Mouse (Mus musculus): ENCODE results near the gene March6. TPM values are rescaled to one million over a fixed set of nuclear protein-coding genes. Genes with fewer than 3 reads are reported as not detected.

The March6 gene
- polyA plus RNA-seq, 1 experiment from 2014 or later: 21.7 TPM

DNA sequence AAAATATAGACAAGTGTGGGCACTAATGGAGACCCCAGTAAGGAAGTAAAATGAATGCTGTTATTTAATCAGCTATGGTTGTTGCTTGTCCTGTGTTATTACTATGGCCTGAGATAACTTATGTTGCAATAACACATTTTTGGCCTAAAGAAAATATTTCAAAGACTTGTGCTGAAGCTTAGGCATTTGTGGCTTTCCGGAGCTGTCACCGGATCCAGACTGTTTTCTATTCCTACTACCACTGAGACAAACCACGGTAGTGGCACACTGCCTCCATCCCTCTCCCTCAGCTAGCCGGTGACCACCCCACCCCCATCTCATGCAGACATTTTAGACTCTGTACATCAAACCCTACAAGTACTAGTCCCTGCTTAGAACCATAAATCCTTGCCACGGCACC is 62.0 kb downstream of the March6 start:
- Histone ChIP-seq H3K27me3 (replicated peaks; ENCODE audit: control insufficient read depth, insufficient read depth, low read length) (no peaks in the 10 kb centered on the region), H3K9ac (ENCODE audit: low read depth, low read length) (no peak overlapping the region), H3K4me3 (ENCODE audit: low read length) (no peak overlapping the region), H3K9me3 (ENCODE audit: control insufficient read depth, low read length) (no peaks in the 10 kb centered on the region), H3K4me1 (ENCODE audit: control insufficient read depth, insufficient read depth, low read length) (no peaks in the 10 kb centered on the region), H3K4me2 (ENCODE audit: low read depth, low read length) (no peak overlapping the region), H3K36me3 (ENCODE audit: control insufficient read depth, insufficient read depth, low read length) (peaks cover 10% of the 10 kb centered on the region), H3K27ac (ENCODE audit: low read length) (no peak overlapping the region)
- WGBS: 90% methylated on average over 5 of the region's 5 CpGs
- ATAC-seq: no peak

DNA sequence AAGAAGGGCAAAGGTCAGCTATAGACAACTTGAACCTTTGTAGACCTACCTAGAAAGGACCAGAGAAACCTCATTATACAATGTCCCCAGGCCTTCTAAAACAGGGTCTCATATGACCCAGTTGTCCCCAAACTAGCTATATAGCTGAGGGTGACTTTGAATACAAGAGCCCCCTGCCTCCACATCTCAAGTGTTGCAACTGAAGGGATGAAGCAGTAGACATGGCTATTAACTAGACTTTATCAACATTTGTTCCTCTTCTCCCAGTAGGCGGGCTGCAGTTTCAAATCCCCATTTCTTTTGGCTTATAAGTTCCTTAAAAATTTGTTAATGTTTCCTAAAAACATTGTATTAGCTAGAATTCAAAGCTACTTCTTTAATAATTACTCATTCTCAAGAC is 64.1 kb downstream of the March6 start:
- Histone ChIP-seq H3K9me3 (ENCODE audit: control insufficient read depth, low read length) (no peaks in the 10 kb centered on the region), H3K27ac (ENCODE audit: low read length) (no peak overlapping the region), H3K4me2 (ENCODE audit: low read depth, low read length) (no peak overlapping the region), H3K9ac (ENCODE audit: low read depth, low read length) (no peak overlapping the region), H3K27me3 (replicated peaks; ENCODE audit: control insufficient read depth, insufficient read depth, low read length) (no peaks in the 10 kb centered on the region), H3K36me3 (ENCODE audit: control insufficient read depth, insufficient read depth, low read length) (peaks cover 22% of the 10 kb centered on the region), H3K4me3 (ENCODE audit: low read length) (no peak overlapping the region), H3K4me1 (ENCODE audit: control insufficient read depth, insufficient read depth, low read length) (no peaks in the 10 kb centered on the region)
- WGBS: 91% methylated on average over 1 of the region's 1 CpGs
- no peak for ATAC-seq

DNA sequence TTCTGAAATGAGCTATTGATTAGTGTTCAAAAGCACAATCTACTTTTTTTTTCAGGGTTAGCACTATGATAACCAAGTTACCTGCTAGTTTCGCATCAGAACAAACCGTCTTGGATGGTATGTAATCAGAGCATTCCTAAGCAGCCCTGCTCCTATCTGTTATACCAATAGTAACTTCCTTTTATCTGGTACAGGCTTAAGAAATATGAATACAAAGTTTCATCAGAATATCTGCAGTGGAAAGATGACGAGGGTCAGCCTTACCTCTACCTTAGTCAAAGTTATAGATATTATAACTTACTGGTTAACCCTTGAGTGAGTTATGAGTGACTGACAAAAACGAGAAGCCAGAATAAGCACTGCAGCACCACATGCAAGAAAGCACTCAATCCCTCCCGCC is 64.6 kb downstream of the March6 start:
- Histone ChIP-seq H3K36me3 (ENCODE audit: control insufficient read depth, insufficient read depth, low read length) (peaks cover 22% of the 10 kb centered on the region), H3K9ac (ENCODE audit: low read depth, low read length) (no peak overlapping the region), H3K4me3 (ENCODE audit: low read length) (no peak overlapping the region), H3K27me3 (replicated peaks; ENCODE audit: control insufficient read depth, insufficient read depth, low read length) (no peaks in the 10 kb centered on the region), H3K4me1 (ENCODE audit: control insufficient read depth, insufficient read depth, low read length) (no peaks in the 10 kb centered on the region), H3K4me2 (ENCODE audit: low read depth, low read length) (no peak overlapping the region), H3K27ac (ENCODE audit: low read length) (no peak overlapping the region), H3K9me3 (ENCODE audit: control insufficient read depth, low read length) (no peaks in the 10 kb centered on the region)
- WGBS: 95% methylated on average over 5 of the region's 5 CpGs
- no peak for ATAC-seq

DNA sequence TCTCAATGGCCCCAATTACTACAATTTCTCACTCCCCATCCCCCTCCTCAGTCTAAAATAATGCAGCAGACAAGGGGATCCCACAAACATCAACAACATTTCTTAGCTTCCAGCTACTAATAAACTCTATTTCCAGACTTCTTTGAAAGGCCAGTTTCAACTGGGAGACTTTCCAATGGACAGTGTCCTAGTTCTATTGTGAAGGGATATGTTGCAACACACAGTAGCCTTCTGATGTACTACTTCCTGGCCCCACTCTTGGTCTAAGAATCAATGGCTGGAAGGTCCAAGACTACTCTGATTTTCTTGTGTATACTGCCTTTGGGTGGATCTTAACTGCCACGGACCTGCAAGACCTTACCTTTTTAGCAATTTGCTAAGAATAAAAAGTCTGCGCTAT is 65.0 kb downstream of the March6 start:
- Histone ChIP-seq H3K4me2 (ENCODE audit: low read depth, low read length) (no peak overlapping the region), H3K9me3 (ENCODE audit: control insufficient read depth, low read length) (no peaks in the 10 kb centered on the region), H3K27me3 (replicated peaks; ENCODE audit: control insufficient read depth, insufficient read depth, low read length) (no peaks in the 10 kb centered on the region), H3K9ac (ENCODE audit: low read depth, low read length) (no peak overlapping the region), H3K27ac (ENCODE audit: low read length) (no peak overlapping the region), H3K4me3 (ENCODE audit: low read length) (no peak overlapping the region), H3K36me3 (ENCODE audit: control insufficient read depth, insufficient read depth, low read length) (peaks cover 22% of the 10 kb centered on the region), H3K4me1 (ENCODE audit: control insufficient read depth, insufficient read depth, low read length) (no peaks in the 10 kb centered on the region)
- no peak for ATAC-seq
- WGBS: 93% methylated on average over 2 of the region's 2 CpGs

DNA sequence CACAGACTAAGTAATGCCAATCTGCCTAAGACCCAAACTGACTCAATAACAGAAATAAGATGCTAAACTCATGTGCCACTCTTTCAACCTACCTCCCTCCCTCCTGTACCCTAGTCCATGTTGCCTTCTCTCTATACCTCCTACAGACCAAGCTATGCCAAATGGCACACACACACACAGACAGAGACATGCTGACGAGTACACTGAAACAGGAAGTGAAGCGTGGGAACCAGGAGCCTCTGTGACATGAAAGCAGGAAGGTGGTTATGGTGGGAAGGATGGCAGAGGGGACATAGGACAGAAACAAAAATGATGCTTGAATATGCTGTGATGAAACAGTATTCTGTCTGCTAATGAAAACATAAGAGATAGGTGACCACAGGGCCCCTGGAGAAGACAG is 70.3 kb downstream of the March6 start:
- H3K27ac ChIP-seq (ENCODE audit: low read length): no peak overlapping the region
- H3K4me2 ChIP-seq (ENCODE audit: low read depth, low read length): no peak overlapping the region
- no peak overlapping the region for H3K4me3 ChIP-seq (ENCODE audit: low read length)
- H3K4me1 ChIP-seq (ENCODE audit: control insufficient read depth, insufficient read depth, low read length): no peaks in the 10 kb centered on the region
- ATAC-seq: no peak
- H3K36me3 ChIP-seq (ENCODE audit: control insufficient read depth, insufficient read depth, low read length): peaks cover 22% of the 10 kb centered on the region; the same call in 1 of the 2 replicates
- H3K9ac ChIP-seq (ENCODE audit: low read depth, low read length): no peak overlapping the region
- no peaks in the 10 kb centered on the region for H3K9me3 ChIP-seq (ENCODE audit: control insufficient read depth, low read length)
- WGBS: 76% methylated on average over 2 of the region's 2 CpGs
- H3K27me3 ChIP-seq (replicated peaks; ENCODE audit: control insufficient read depth, insufficient read depth, low read length): no peaks in the 10 kb centered on the region

GRCm38 (mm10) chr15:31458081-31458480 is 72.8 kb downstream of the March6 start:
- Histone ChIP-seq H3K27ac (ENCODE audit: low read length) (no peak overlapping the region), H3K4me2 (ENCODE audit: low read depth, low read length) (no peak overlapping the region), H3K9me3 (ENCODE audit: control insufficient read depth, low read length) (no peaks in the 10 kb centered on the region), H3K36me3 (ENCODE audit: control insufficient read depth, insufficient read depth, low read length) (peaks cover 11% of the 10 kb centered on the region; the same call in 1 of the 2 replicates), H3K4me3 (ENCODE audit: low read length) (no peak overlapping the region), H3K27me3 (replicated peaks; ENCODE audit: control insufficient read depth, insufficient read depth, low read length) (no peaks in the 10 kb centered on the region), H3K9ac (ENCODE audit: low read depth, low read length) (no peak overlapping the region), H3K4me1 (ENCODE audit: control insufficient read depth, insufficient read depth, low read length) (peaks cover 5% of the 10 kb centered on the region; the same call in 1 of the 2 replicates)
- 90% methylated on average over 7 of the region's 7 CpGs for WGBS
- no peak for ATAC-seq

DNA sequence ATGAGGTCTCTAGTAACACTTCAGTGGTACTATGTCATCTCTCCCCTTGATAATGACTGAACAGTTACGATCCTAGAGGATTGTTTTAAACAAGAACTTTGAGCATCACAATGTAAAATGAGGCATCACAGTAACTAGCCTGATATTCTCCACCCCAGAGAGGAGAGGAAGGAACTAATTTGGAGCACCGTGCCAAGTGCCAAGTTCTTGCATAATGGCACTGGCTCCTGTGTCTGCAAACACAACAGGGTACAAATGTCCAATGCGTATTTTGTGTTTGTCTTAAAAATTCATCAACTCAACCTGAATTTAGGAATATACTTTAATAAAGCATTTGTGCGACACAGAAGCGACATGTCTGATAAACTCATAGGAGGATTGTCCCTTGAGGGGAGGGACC is 74.5 kb downstream of the March6 start:
- peaks cover 4% of the 10 kb centered on the region; the same call in 1 of the 2 replicates for H3K36me3 ChIP-seq (ENCODE audit: control insufficient read depth, insufficient read depth, low read length)
- no peak overlapping the region for H3K27ac ChIP-seq (ENCODE audit: low read length)
- no peak overlapping the region for H3K4me3 ChIP-seq (ENCODE audit: low read length)
- ATAC-seq: no peak
- no peaks in the 10 kb centered on the region for H3K27me3 ChIP-seq (replicated peaks; ENCODE audit: control insufficient read depth, insufficient read depth, low read length)
- H3K4me1 ChIP-seq (ENCODE audit: control insufficient read depth, insufficient read depth, low read length): peaks cover 5% of the 10 kb centered on the region; the same call in 1 of the 2 replicates
- no peak overlapping the region for H3K4me2 ChIP-seq (ENCODE audit: low read depth, low read length)
- H3K9ac ChIP-seq (ENCODE audit: low read depth, low read length): no peak overlapping the region
- 89% methylated on average over 5 of the region's 5 CpGs for WGBS
- H3K9me3 ChIP-seq (ENCODE audit: control insufficient read depth, low read length): no peaks in the 10 kb centered on the region

GRCm38 (mm10) chr15:31454861-31455295 is 76.0 kb downstream of the March6 start:
- Histone ChIP-seq H3K27me3 (replicated peaks; ENCODE audit: control insufficient read depth, insufficient read depth, low read length) (no peaks in the 10 kb centered on the region), H3K9ac (ENCODE audit: low read depth, low read length) (no peak overlapping the region), H3K4me2 (ENCODE audit: low read depth, low read length) (no peak overlapping the region), H3K4me1 (ENCODE audit: control insufficient read depth, insufficient read depth, low read length) (peaks cover 5% of the 10 kb centered on the region; the same call in 1 of the 2 replicates), H3K9me3 (ENCODE audit: control insufficient read depth, low read length) (no peaks in the 10 kb centered on the region), H3K27ac (ENCODE audit: low read length) (no peak overlapping the region), H3K36me3 (ENCODE audit: control insufficient read depth, insufficient read depth, low read length) (peaks cover 4% of the 10 kb centered on the region; the same call in 1 of the 2 replicates), H3K4me3 (ENCODE audit: low read length) (no peak overlapping the region)
- WGBS: 77% methylated on average over 7 of the region's 7 CpGs
- ATAC-seq: no peak

- H3K4me3 ChIP-seq (ENCODE audit: low read length): no peak overlapping the region; the same call in 1 of the 2 replicates
- no peak overlapping the region for H3K27ac ChIP-seq (ENCODE audit: low read length)
- H3K9ac ChIP-seq (ENCODE audit: low read depth, low read length): peak overlapping the region; percentile 74; the same call in 1 of the 2 replicates
- peaks cover 5% of the 10 kb centered on the region; the same call in 1 of the 2 replicates for H3K4me1 ChIP-seq (ENCODE audit: control insufficient read depth, insufficient read depth, low read length)
- H3K4me2 ChIP-seq (ENCODE audit: low read depth, low read length): peak overlapping the region; percentile 86; the same call in 1 of the 2 replicates
- no peaks in the 10 kb centered on the region for H3K27me3 ChIP-seq (replicated peaks; ENCODE audit: control insufficient read depth, insufficient read depth, low read length)
- ATAC-seq: no peak
- WGBS: 51% methylated on average over 10 of the region's 10 CpGs
- no peaks in the 10 kb centered on the region for H3K9me3 ChIP-seq (ENCODE audit: control insufficient read depth, low read length)
- H3K36me3 ChIP-seq (ENCODE audit: control insufficient read depth, insufficient read depth, low read length): peaks cover 3% of the 10 kb centered on the region; the same call in 1 of the 2 replicates
These were observed 76.6 kb downstream of the March6 start for GRCm38 (mm10) chr15:31454096-31454860.
